Mouse (Mus musculus) CH12.LX (cell line): ENCODE measurements around the gene Arhgap35. TPM values are rescaled to one million over a fixed set of nuclear protein-coding genes. Genes with fewer than 3 reads are reported as not detected.
A peak's percentile ranks its signal among the peaks of the same experiment; 100 is the strongest.

Experiments used
- DNase-seq: peaks from one replicate; pipeline ENCODE4 v3.0.0-alpha.2; 2013; ENCODE audit errors: extremely low read depth
- H3K27ac ChIP-seq: 2 replicates; pipeline ENCODE4 v1.5.1; 2012; ENCODE audit warnings: low read depth, mild to moderate bottlenecking, control low read depth, moderate library complexity; ENCODE audit not compliant: insufficient read depth
- H3K27me3 ChIP-seq: replicated peaks from 2 replicates; pipeline ENCODE3; 2012; ENCODE audit warnings: inconsistent platforms
- H3K36me3 ChIP-seq, 2 experiments: replicated peaks in 1 of 2; 2 replicates each; pipeline versions ENCODE3 to v1.6.1; 2012; ENCODE audit warnings: inconsistent platforms in 1 of 2, low read length in 1 of 2, mild to moderate bottlenecking in 1 of 2, mixed read lengths in 1 of 2, moderate library complexity in 1 of 2; ENCODE audit not compliant: control insufficient read depth in 1 of 2, insufficient read depth in 1 of 2
- H3K4me1 ChIP-seq, 2 experiments: 2 replicates each; pipeline ENCODE4 v1.6.1; 2012; ENCODE audit warnings: inconsistent platforms in 1 of 2, moderate library complexity in 1 of 2; ENCODE audit not compliant: insufficient read depth in 2 of 2, control insufficient read depth in 1 of 2
- H3K4me2 ChIP-seq: 2 replicates; pipeline ENCODE4 v1.6.1; 2012; ENCODE audit warnings: low read depth, mild to moderate bottlenecking, control low read depth; ENCODE audit not compliant: poor library complexity, insufficient read depth, severe bottlenecking
- H3K4me3 ChIP-seq, 3 experiments: fragments of 150-350 bp in 1 of 3; sonication (generic) in 1 of 3; replicated peaks in 1 of 3; 2 replicates each; pipeline versions ENCODE3 to v1.5.1; 2011 to 2012; ENCODE audit warnings: low read depth in 2 of 3, low read length in 2 of 3, mild to moderate bottlenecking in 2 of 3, moderate library complexity in 2 of 3, control low read depth in 1 of 3, improper control_type of control experiment in 1 of 3, inconsistent platforms in 1 of 3, mixed read lengths in 1 of 3; ENCODE audit not compliant: poor library complexity in 1 of 3
- H3K79me2 ChIP-seq: replicated peaks from 2 replicates; pipeline ENCODE4 v1.6.1; 2012; ENCODE audit warnings: mild to moderate bottlenecking, moderate library complexity; ENCODE audit not compliant: control insufficient read depth, poor library complexity, insufficient read depth, severe bottlenecking; ENCODE audit errors: extremely low read depth
- H3K9ac ChIP-seq: 2 replicates; pipeline ENCODE4 v1.6.1; 2012; ENCODE audit warnings: low read depth, mild to moderate bottlenecking, control low read depth, moderate library complexity; ENCODE audit not compliant: insufficient read depth
- H3K9me3 ChIP-seq: replicated peaks from 2 replicates; pipeline ENCODE3; 2012; ENCODE audit warnings: low read length, inconsistent platforms, mixed read lengths
- BHLHE40 ChIP-seq: IDR thresholded peaks from 2 replicates; pipeline ENCODE4 v1.6.1; 2011; ENCODE audit warnings: mild to moderate bottlenecking, low read depth, low read length, improper control_type of control experiment
- CHD1 ChIP-seq: IDR thresholded peaks from 2 replicates; pipeline ENCODE4 v1.6.1; 2012; ENCODE audit warnings: low read depth, low read length, improper control_type of control experiment, inconsistent platforms
- CHD2 ChIP-seq: IDR thresholded peaks from 2 replicates; pipeline ENCODE4 v1.6.1; 2011; ENCODE audit warnings: low read length, improper control_type of control experiment
- CTCF ChIP-seq, 2 experiments: IDR thresholded peaks in 1 of 2; conservative IDR thresholded peaks in 1 of 2; 2 replicates each; pipeline ENCODE4 v1.5.1; 2011 to 2012; ENCODE audit warnings: low read depth in 2 of 2, low read length in 2 of 2, improper control_type of control experiment in 1 of 2, inconsistent platforms in 1 of 2, mild to moderate bottlenecking in 1 of 2, moderate library complexity in 1 of 2
- E2F4 ChIP-seq: IDR thresholded peaks from 2 replicates; pipeline ENCODE4 v1.6.1; 2011; ENCODE audit warnings: low read depth, low read length, improper control_type of control experiment; ENCODE audit not compliant: insufficient replicate concordance
- EP300 ChIP-seq: IDR thresholded peaks from 2 replicates; pipeline ENCODE4 v1.6.1; 2011; ENCODE audit warnings: low read length, improper control_type of control experiment
- ETS1 ChIP-seq: conservative IDR thresholded peaks from 2 replicates; pipeline ENCODE4 v1.6.1; 2012; ENCODE audit warnings: low read depth, mild to moderate bottlenecking, inconsistent platforms, low read length, improper control_type of control experiment, moderate library complexity
- HCFC1 ChIP-seq: IDR thresholded peaks from 2 replicates; pipeline ENCODE4 v1.6.1; 2012; ENCODE audit warnings: low read depth, mild to moderate bottlenecking, inconsistent platforms, low read length, improper control_type of control experiment
- IRF4 ChIP-seq: IDR thresholded peaks from 2 replicates; pipeline ENCODE4 v1.6.1; 2014; ENCODE audit warnings: low read depth, mild to moderate bottlenecking, inconsistent platforms, low read length, improper control_type of control experiment
- MAFK ChIP-seq: IDR thresholded peaks from 2 replicates; pipeline ENCODE4 v1.6.1; 2011; ENCODE audit warnings: low read length, improper control_type of control experiment; ENCODE audit not compliant: insufficient replicate concordance
- MEF2A ChIP-seq: IDR thresholded peaks from 2 replicates; pipeline ENCODE4 v1.6.1; 2014; ENCODE audit warnings: low read depth, mild to moderate bottlenecking, inconsistent platforms, low read length, improper control_type of control experiment, borderline replicate concordance
- MYC ChIP-seq: IDR thresholded peaks from 2 replicates; pipeline ENCODE4 v1.6.1; 2011; ENCODE audit warnings: low read depth, mild to moderate bottlenecking, improper control_type of control experiment, low read length
- NELFE ChIP-seq: IDR thresholded peaks from 2 replicates; pipeline ENCODE4 v1.6.1; 2011; ENCODE audit warnings: low read depth, low read length, improper control_type of control experiment
- NRF1 ChIP-seq: IDR thresholded peaks from 2 replicates; pipeline ENCODE4 v1.6.1; 2014; ENCODE audit warnings: low read depth, mild to moderate bottlenecking, inconsistent platforms, low read length, improper control_type of control experiment, moderate library complexity
- PAX5 ChIP-seq: IDR thresholded peaks from 2 replicates; pipeline ENCODE4 v1.6.1; 2012; ENCODE audit warnings: low read length, inconsistent platforms, mixed read lengths
- RAD21 ChIP-seq: IDR thresholded peaks from 2 replicates; pipeline ENCODE4 v1.6.1; 2011; ENCODE audit warnings: low read depth, mild to moderate bottlenecking, low read length, improper control_type of control experiment, moderate library complexity
- RCOR1 ChIP-seq: conservative IDR thresholded peaks from 2 replicates; pipeline ENCODE4 v1.6.1; 2012; ENCODE audit warnings: low read depth, mild to moderate bottlenecking, inconsistent platforms, low read length, improper control_type of control experiment
- TCF12 ChIP-seq: IDR thresholded peaks from 2 replicates; pipeline ENCODE4 v1.6.1; 2014; ENCODE audit warnings: low read depth, mild to moderate bottlenecking, inconsistent platforms, low read length, improper control_type of control experiment
- ZMIZ1 ChIP-seq: IDR thresholded peaks from 2 replicates; pipeline ENCODE4 v1.6.1; 2012; ENCODE audit warnings: low read depth, mild to moderate bottlenecking, inconsistent platforms, low read length, improper control_type of control experiment
- dilution Hi-C: fragments of 300-500 bp; cut with MboI; formaldehyde crosslinking; loops from 2 replicates; pipeline ENCODE4 v1.14.3; 2020; ENCODE audit warnings: low sequenced_read_pairs; ENCODE audit not compliant: extremely low pct_unique_long_range_greater_than_20kb, extremely low pct_ligation_motif_present
- in situ Hi-C: fragments of 300-500 bp; cut with MboI; formaldehyde crosslinking; loops from 3 replicates; pipeline ENCODE4 v1.14.3; 2019; ENCODE audit warnings: low sequenced_read_pairs, low pct_ligation_motif_present, low pct_unique_long_range_greater_than_20kb, mixed read lengths
- polyA plus RNA-seq: library from polyadenylated mRNA; unstranded; fragments of >175 nt; gene quantifications from 2 replicates; pipeline ENCODE4 v1.2.1, GENCODE M21; 2012; ENCODE audit warnings: low read depth; ENCODE audit not compliant: insufficient read length
- total RNA-seq, 2 experiments: library from RNA; depleted of rRNA; stranded (reverse); fragments of 300-350 nt in 1 of 2; fragments of >200 nt in 1 of 2; gene quantifications; 2 replicates each; pipeline ENCODE4 v1.2.3; 2012 to 2014

Arhgap35 gene
- total and polyA plus RNA-seq, 3 experiments = 3.0 to 7.2 (median 5.3) TPM

GRCm38 (mm10) chr7:16489948-16490347 lies 124.8 kb downstream of the Arhgap35 start:
- Histone ChIP-seq H3K4me1 (peaks cover 0 to 26% of the 10 kb centered on the region in 2 experiments; a peak in 3 of 4 replicates), H3K36me3 (peaks cover 0 to 4% of the 10 kb centered on the region in 2 experiments), H3K4me2 (no peak overlapping the region), H3K79me2 (no peaks in the 10 kb centered on the region), H3K4me3 (no peak overlapping the region), H3K9me3 (no peaks in the 10 kb centered on the region), H3K9ac (no peak overlapping the region), H3K27me3 (no peaks in the 10 kb centered on the region), H3K27ac (no peak overlapping the region)
- no peak for DNase-seq
- TF ChIP-seq BHLHE40 = no peak
- no peak for TF ChIP-seq TCF12
- TF ChIP-seq MYC = no peak
- dilution Hi-C loops = no loop called here
- in situ Hi-C loops = no loop called here

- H3K27me3 ChIP-seq = no peaks in the 10 kb centered on the region
- in situ Hi-C loops = no loop called here
These were observed 126.0 kb downstream of the Arhgap35 start for GRCm38 (mm10) chr7:16488816-16489215.

GRCm38 (mm10) chr7:16477628-16478027 lies 137.2 kb downstream of the Arhgap35 start, which contains the start of gene Npas1:
Npas1 (minus strand) TSS chr7:16477728.
- H3K4me2 ChIP-seq = no peak within 1 kb of the TSS
- DNase-seq = no peak
- H3K4me1 ChIP-seq = no peaks in the 10 kb centered on the region
- dilution Hi-C loops (no loop called here), in situ Hi-C loops (no loop called here)
- no peaks in the 10 kb centered on the region for H3K79me2 ChIP-seq
- H3K36me3 ChIP-seq = no peaks in the 10 kb centered on the region
- H3K9ac ChIP-seq = no peak within 1 kb of the TSS
- H3K27me3 ChIP-seq = peaks cover 5% of the 10 kb centered on the region
- no peak for TF ChIP-seq MEF2A
- TF ChIP-seq MAFK = no peak
- no peak for TF ChIP-seq CHD1
- no peak for TF ChIP-seq NRF1
- TF ChIP-seq ZMIZ1 = no peak
- TF ChIP-seq CHD2 = no peak
- TF ChIP-seq CTCF (conservative IDR thresholded peaks at IDR 0.05 in 1 of 2, IDR thresholded peaks at IDR 0.05 in 1 of 2; ENCODE audit: low read depth in 2 of 2, low read length in 2 of 2) = no peak
- TF ChIP-seq PAX5 = no peak
- TF ChIP-seq NELFE = no peak
- no peak for TF ChIP-seq BHLHE40
- TF ChIP-seq HCFC1 = no peak
- TF ChIP-seq TCF12 = no peak
- TF ChIP-seq EP300 = no peak
- TF ChIP-seq ETS1 = no peak
- peaks cover 7% of the 10 kb centered on the region for H3K9me3 ChIP-seq
- no peak within 1 kb of the TSS for H3K4me3 ChIP-seq
- H3K27ac ChIP-seq = no peak within 1 kb of the TSS

More at GRCm38 (mm10) chr7:16488816-16489215, 126.0 kb downstream of the Arhgap35 start:
- H3K79me2 ChIP-seq = no peaks in the 10 kb centered on the region
- no peak overlapping the region for H3K9ac ChIP-seq
- peaks cover 0 to 26% of the 10 kb centered on the region in 2 experiments; a peak in 3 of 4 replicates for H3K4me1 ChIP-seq
- peaks cover 0 to 1% of the 10 kb centered on the region in 2 experiments for H3K36me3 ChIP-seq
- H3K4me3 ChIP-seq = no peak overlapping the region
- peak; percentile 18 for DNase-seq
- H3K4me2 ChIP-seq = no peak overlapping the region
- H3K9me3 ChIP-seq = no peaks in the 10 kb centered on the region
- TF ChIP-seq MAFK (no peak), RCOR1 (no peak), NRF1 (no peak), RAD21 (no peak), IRF4 (no peak), E2F4 (no peak), BHLHE40 (no peak)
- no peak overlapping the region for H3K27ac ChIP-seq
- dilution Hi-C loops = no loop called here
